ENCODE assay signal across 8 mouse cellular contexts in the genomic region with DNA sequence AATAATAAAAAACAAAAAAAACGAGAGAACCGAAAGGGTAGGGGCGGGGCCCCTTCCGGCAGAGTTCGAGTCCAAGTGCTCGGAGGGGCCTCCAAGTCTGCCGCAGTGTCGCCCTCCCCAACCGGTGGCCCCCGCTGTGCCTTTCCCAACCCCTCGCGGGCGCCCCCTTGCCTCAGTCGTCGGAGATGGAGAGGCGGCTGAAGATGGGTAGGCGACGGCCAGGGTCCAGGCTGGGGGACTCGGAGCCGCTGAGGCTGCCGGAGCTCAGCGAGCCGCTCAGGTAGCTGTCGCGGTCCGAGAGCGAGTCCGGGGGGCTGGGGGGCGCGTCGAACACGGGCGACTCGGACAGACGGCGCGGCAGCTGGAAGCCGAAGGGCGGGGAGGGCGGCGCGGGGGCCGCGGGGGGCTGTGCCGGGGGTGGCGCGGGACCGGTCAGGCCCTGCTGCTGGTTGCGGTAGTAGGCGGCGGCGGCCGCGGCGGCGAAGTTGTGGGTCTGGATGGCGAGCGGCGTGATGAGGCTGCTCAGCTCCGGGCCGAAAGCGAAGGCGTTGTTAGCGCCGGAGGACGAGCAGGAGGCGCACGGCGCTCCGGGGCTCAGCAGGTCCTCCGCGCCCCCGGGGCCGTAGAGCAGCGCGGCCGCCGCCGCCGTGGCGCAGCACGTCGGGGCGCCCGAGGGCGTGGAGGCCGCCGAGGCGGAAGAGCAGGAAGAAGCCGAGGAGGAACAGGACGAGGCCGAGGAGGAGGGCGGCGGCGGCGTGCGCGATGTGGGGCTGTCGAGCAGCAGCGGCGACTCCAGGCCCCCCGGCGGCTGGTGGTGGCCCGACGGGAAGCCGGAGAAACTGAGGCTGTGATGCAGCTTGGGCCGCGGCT. TPM values are rescaled to one million over a fixed set of nuclear protein-coding genes. Genes with fewer than 3 reads are reported as not detected.
A peak's percentile ranks its signal among the peaks of the same experiment; 100 is the strongest.
DNase-seq lines count a peak whose midpoint lies in the region; ATAC-seq lines count a peak whose summit lies in the region.

No protein-coding gene starts in this region.

- no peak for ATAC-seq in embryonic facial prominence, embryonic 15.5 days (ENCODE audit: insufficient number of reproducible peaks, low FRiP score, low TSS enrichment, low read depth)
- no peak for ATAC-seq in limb, embryonic 11.5 days (ENCODE audit: insufficient number of reproducible peaks, low FRiP score, low TSS enrichment, low read depth)
- no peak for ATAC-seq in midbrain, embryonic 15.5 days (replicated peaks)
- ATAC-seq in megakaryocyte-erythroid progenitor cell, adult 5-6 weeks (replicated peaks; ENCODE audit: low FRiP score, low TSS enrichment, poor library complexity, severe bottlenecking), result no peak

- intact Hi-C loops in heart, postnatal 14 days (cut with DNase I), result loop anchor here (2.0 kb wide), 1 partner anchor 41 kb away; no protein-coding TSS in a partner anchor

- DNase-seq in A20 (ENCODE audit: low read depth, low spot score) (peak; percentile 87), MN1 (ENCODE audit: low spot score) (peak; percentile 40)
- DNase-seq in heart, postnatal 14 days, result peak; percentile 77 to 80
- DNase-seq in limb, embryonic 11.5 days (ENCODE audit: low spot score), result peak; percentile 81
- DNase-seq in testis, postnatal 14 days (ENCODE audit: low spot score), result peak; percentile 57

- peak overlapping the region; percentile 78 for H3K4me3 ChIP-seq in embryonic facial prominence, embryonic 15.5 days (replicated peaks)
- H3K4me3 ChIP-seq in limb, embryonic 11.5 days (ENCODE audit: low read depth, low read length), result peak overlapping the region; percentile 99
- H3K4me3 ChIP-seq in midbrain, embryonic 15.5 days, result peak overlapping the region; percentile 39

- no peaks in the 10 kb centered on the region for H3K27me3 ChIP-seq in embryonic facial prominence, embryonic 15.5 days
- H3K27me3 ChIP-seq in limb, embryonic 11.5 days (ENCODE audit: control insufficient read depth, insufficient read depth, low read length), result no peaks in the 10 kb centered on the region
- H3K27me3 ChIP-seq in midbrain, embryonic 15.5 days (replicated peaks), result peaks cover 18% of the 10 kb centered on the region; the same call in 1 of the 2 replicates

- H3K9me3 ChIP-seq in embryonic facial prominence, embryonic 15.5 days (replicated peaks), result no peaks in the 10 kb centered on the region
- no peaks in the 10 kb centered on the region for H3K9me3 ChIP-seq in limb, embryonic 11.5 days (ENCODE audit: control insufficient read depth, low read length)
- no peaks in the 10 kb centered on the region for H3K9me3 ChIP-seq in midbrain, embryonic 15.5 days

- under 1% methylated on average over 108 of the region's 108 CpGs for WGBS in embryonic facial prominence, embryonic 15.5 days
- WGBS in limb, embryonic 11.5 days, result under 1% methylated on average over 80 of the region's 108 CpGs
- 1% methylated on average over 79 of the region's 108 CpGs for WGBS in midbrain, embryonic 15.5 days

- H3K36me3 ChIP-seq in embryonic facial prominence, embryonic 15.5 days, result 0 out of 2 replicates have a peak, but pooled peaks cover 4% of the 10 kb centered on the region
- peaks cover 16% of the 10 kb centered on the region for H3K36me3 ChIP-seq in limb, embryonic 11.5 days (ENCODE audit: control insufficient read depth, insufficient read depth, low read length)
- H3K36me3 ChIP-seq in midbrain, embryonic 15.5 days (replicated peaks), result no peaks in the 10 kb centered on the region

- peak overlapping the region; percentile 91 for H3K27ac ChIP-seq in embryonic facial prominence, embryonic 15.5 days (replicated peaks)
- peak overlapping the region; percentile 96 for H3K27ac ChIP-seq in limb, embryonic 11.5 days (replicated peaks; ENCODE audit: low read depth, low read length)
- H3K27ac ChIP-seq in midbrain, embryonic 15.5 days, result peak overlapping the region; percentile 61

- peak overlapping the region; percentile 90 for H3K9ac ChIP-seq in embryonic facial prominence, embryonic 15.5 days
- peak overlapping the region; percentile 99 for H3K9ac ChIP-seq in limb, embryonic 11.5 days (ENCODE audit: low read length)
- H3K9ac ChIP-seq in midbrain, embryonic 15.5 days, result peak overlapping the region; percentile 18

- peak overlapping the region; percentile 44 for H3K4me2 ChIP-seq in embryonic facial prominence, embryonic 15.5 days (replicated peaks)
- peak overlapping the region; percentile 66 for H3K4me2 ChIP-seq in limb, embryonic 11.5 days (ENCODE audit: low read depth, severe bottlenecking)
- H3K4me2 ChIP-seq in midbrain, embryonic 15.5 days, result peak overlapping the region; percentile 50

- peaks cover 54% of the 10 kb centered on the region for H3K4me1 ChIP-seq in embryonic facial prominence, embryonic 15.5 days
- peaks cover 43% of the 10 kb centered on the region for H3K4me1 ChIP-seq in limb, embryonic 11.5 days (ENCODE audit: control insufficient read depth, insufficient read depth, low read length)
- peaks cover 32% of the 10 kb centered on the region for H3K4me1 ChIP-seq in midbrain, embryonic 15.5 days

RNA-seq across cellular contexts. Expression of a gene that starts 1.9 kb away (rescaled TPM):
- polyA plus RNA-seq in embryonic facial prominence, embryonic 15.5 days (2015; fragmentation: Nextera tagmentation; extraction: Ambion mirVana), result 22.8 and 23.1 TPM in 2 replicates
- 10 to 100 TPM; 30.3 to 33.3 TPM for total RNA-seq in heart, postnatal 14 days (2021)
- polyA plus RNA-seq in limb, embryonic 11.5 days (2014; fragmentation: Nextera tagmentation; extraction: Ambion mirVana), result 24.7 and 27.2 TPM in 2 replicates
- 4.0 and 4.4 TPM in 2 replicates for polyA plus RNA-seq in midbrain, embryonic 15.5 days (2015; fragmentation: Nextera tagmentation; extraction: Ambion mirVana)
- 136 and 142 TPM in 2 replicates for total RNA-seq in megakaryocyte-erythroid progenitor cell, adult 5-6 weeks (2014; fragmentation: Nextera tagmentation)
- 97.7 and 143 TPM in 2 replicates for total RNA-seq in megakaryocyte-erythroid progenitor cell, adult 5-6 weeks (2017)

Comparison
In these comparisons a context has a peak if more than half of its experiments do, and no peak if none do; other contexts are left out.
1. H3K4me3 ChIP-seq: peak in every context shown above with its lines; median percentile 99 in limb, embryonic 11.5 days; 78 in embryonic facial prominence, embryonic 15.5 days; 39 in midbrain, embryonic 15.5 days.
2. H3K9ac ChIP-seq: peak in every context shown above with its lines; median percentile 99 in limb, embryonic 11.5 days; 90 in embryonic facial prominence, embryonic 15.5 days; 18 in midbrain, embryonic 15.5 days.